Mouse (Mus musculus): ENCODE measurements around the gene Prpf39. TPM values are rescaled to one million over a fixed set of nuclear protein-coding genes. Genes with fewer than 3 reads are reported as not detected.
A peak's percentile ranks its signal among the peaks of the same experiment; 100 is the strongest.

The Prpf39 gene
- 0.24 and 0.36 TPM in 2 replicates for polyA plus RNA-seq (2012)

DNA sequence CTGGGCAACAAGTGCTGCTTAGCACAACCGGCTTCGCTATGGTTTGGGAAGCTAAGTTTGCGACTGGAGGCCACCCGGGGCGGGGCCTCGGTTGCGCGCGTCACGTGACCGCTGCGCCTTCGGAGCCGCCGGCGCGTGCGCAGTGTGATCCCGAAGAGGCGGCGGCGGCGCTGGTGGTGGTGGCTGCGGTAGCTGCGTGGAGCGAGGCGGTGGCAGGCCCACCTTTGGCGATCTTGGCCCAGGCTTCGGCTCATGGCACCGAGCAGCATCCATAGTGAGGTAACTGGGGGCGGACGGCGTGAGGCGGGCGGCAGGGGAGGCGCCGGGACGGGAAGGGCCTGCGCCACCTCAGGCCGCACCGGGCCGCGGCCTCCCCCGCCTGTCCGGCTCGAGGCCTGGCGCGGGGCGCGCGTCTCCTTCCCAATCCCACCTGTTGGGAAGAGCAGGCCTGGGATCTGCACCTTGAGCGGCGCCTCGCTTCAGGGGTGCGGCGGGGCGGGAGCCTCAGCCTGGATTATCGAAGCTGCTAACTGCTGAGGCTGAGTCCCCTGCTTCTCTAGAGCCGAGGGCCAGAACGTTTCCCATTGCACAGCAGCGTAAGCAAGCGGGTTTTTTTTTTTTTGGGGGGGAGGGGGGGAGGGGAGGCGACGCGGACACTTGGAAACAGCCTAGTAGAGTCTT lies at the start of gene Prpf39:
Gene Prpf39, plus strand, starts transcription at position 144 of the 681 bp plus-strand sequence.
- TF ChIP-seq TAL1 (IDR thresholded peaks at IDR 0.05; ENCODE audit: low read length): no peak
- no peaks in the 10 kb centered on the region for H3K27me3 ChIP-seq (ENCODE audit: control insufficient read depth)
- H3K9me3 ChIP-seq (ENCODE audit: control insufficient read depth, low read length): no peaks in the 10 kb centered on the region

DNA sequence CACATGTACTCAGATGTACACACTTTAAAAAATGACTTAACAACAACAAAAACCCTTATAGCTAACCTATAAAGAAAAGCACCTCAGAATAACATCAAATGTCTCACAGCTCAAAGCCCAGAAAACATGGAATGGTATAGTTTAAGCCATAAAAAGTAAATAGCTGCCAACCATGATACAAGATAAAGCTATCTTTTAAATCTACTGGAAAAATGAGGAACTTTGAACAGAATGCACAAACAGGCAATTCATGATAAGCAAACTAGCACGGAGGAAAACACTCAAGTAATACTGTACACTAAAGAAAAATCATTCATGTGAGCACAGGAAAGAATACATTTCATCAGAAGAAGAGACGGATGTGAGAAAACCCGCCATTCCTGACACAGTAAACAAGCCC lies 28.4 kb upstream of the Prpf39 start:
- H3K4me3 ChIP-seq (replicated peaks): no peak overlapping the region
- no peaks in the 10 kb centered on the region for H3K9me3 ChIP-seq (ENCODE audit: control insufficient read depth, low read length)
- H3K36me3 ChIP-seq (ENCODE audit: control insufficient read depth): peaks cover 66% of the 10 kb centered on the region
- TF ChIP-seq GATA1 (IDR thresholded peaks at IDR 0.05; ENCODE audit: low read length) (no peak), TAL1 (IDR thresholded peaks at IDR 0.05; ENCODE audit: low read length) (no peak)
- no peaks in the 10 kb centered on the region for H3K27me3 ChIP-seq (ENCODE audit: control insufficient read depth)
- H3K4me1 ChIP-seq (ENCODE audit: control insufficient read depth): no peaks in the 10 kb centered on the region

More for the DNA sequence above, at the start of gene Prpf39:
- peaks cover 13% of the 10 kb centered on the region for H3K36me3 ChIP-seq (ENCODE audit: control insufficient read depth)
- H3K4me3 ChIP-seq (replicated peaks): peak within 1 kb of the TSS; percentile 100
- H3K4me1 ChIP-seq (ENCODE audit: control insufficient read depth): peaks cover 28% of the 10 kb centered on the region

DNA sequence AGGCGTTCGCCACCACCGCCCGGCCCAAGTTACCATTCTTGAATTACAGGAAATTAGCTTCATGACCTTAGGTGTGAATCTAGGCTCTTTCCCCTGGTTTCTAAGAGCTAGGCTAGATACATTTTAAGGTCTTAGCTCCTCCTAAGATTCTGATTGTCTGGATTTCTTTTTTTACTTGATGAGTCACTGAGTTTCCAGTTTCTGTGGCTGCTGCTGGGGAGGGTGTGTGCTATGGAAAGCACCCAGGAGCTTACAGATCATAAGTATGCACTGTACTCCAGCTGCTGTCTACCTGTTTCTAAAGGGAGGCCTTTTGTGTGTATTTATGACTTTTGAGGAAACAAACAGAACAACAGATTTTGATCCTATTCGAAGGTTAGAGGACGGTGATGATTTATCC lies 13.3 kb upstream of the Prpf39 start:
- H3K27me3 ChIP-seq (ENCODE audit: control insufficient read depth): no peaks in the 10 kb centered on the region
- H3K4me1 ChIP-seq (ENCODE audit: control insufficient read depth): peaks cover 1% of the 10 kb centered on the region; the same call in 1 of the 2 replicates
- peaks cover 14% of the 10 kb centered on the region for H3K36me3 ChIP-seq (ENCODE audit: control insufficient read depth)
- H3K4me3 ChIP-seq (replicated peaks): no peak overlapping the region
- no peak for TF ChIP-seq TAL1 (IDR thresholded peaks at IDR 0.05; ENCODE audit: low read length)
- no peak for TF ChIP-seq GATA1 (IDR thresholded peaks at IDR 0.05; ENCODE audit: low read length)
- no peaks in the 10 kb centered on the region for H3K9me3 ChIP-seq (ENCODE audit: control insufficient read depth, low read length)

DNA sequence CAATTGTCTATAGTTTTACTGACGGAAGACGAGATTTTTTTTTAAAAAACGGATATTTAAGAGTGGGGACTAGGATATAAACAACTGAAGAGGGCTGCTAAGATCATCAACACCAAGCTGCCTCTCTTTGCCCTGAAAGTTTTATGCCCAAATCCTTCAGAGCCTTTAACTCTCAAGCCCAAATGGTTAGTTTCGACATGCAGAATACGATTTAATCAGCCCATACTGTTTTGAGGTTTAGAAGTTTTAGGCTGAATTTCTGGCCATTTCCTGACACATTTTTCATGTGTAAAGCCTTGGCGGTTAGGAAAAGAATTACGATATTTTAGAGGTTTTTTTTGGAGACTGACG lies 319 bp upstream of the Prpf39 start:
- Histone ChIP-seq H3K4me3 (replicated peaks) (peak overlapping the region; percentile 100), H3K9me3 (ENCODE audit: control insufficient read depth, low read length) (no peaks in the 10 kb centered on the region), H3K4me1 (ENCODE audit: control insufficient read depth) (peaks cover 28% of the 10 kb centered on the region), H3K36me3 (ENCODE audit: control insufficient read depth) (peaks cover 10% of the 10 kb centered on the region), H3K27me3 (ENCODE audit: control insufficient read depth) (no peaks in the 10 kb centered on the region)
- TF ChIP-seq TAL1 (IDR thresholded peaks at IDR 0.05; ENCODE audit: low read length) (no peak), GATA1 (IDR thresholded peaks at IDR 0.05; ENCODE audit: low read length) (no peak)

DNA sequence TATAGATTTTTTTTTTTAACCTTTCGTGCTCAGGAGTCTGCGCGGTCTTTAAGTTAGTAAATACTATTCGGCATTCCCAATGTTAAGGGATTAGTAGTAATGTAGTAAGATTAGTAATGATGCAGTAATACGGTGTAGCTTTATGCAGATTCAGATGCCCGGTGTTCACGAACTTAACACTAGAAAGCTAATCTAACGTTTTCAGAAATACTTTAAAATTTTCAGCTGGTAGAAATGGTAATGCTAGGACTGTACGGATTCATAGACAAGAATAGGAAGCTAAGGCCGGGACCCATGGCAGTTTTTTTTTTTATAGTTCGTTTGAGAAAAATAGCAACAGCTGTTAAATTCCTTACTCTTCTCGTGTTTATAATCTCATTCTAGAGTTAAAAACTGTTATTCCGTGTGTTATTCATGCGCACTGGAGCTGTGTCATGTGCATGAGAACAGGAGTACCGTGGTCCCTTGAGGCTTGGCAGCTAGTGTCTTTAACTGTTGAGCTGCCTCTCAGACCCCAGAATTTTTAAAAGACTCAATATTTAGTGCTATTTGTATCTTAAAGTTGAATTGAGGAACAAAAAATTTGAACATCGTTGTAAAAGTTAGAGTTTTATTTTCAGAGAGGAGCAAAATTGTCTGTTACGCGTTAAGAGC lies 886 bp downstream of the Prpf39 start:
- H3K9me3 ChIP-seq (ENCODE audit: control insufficient read depth, low read length): no peaks in the 10 kb centered on the region
- peak overlapping the region; percentile 100 for H3K4me3 ChIP-seq (replicated peaks)
- H3K27me3 ChIP-seq (ENCODE audit: control insufficient read depth): no peaks in the 10 kb centered on the region
- peaks cover 28% of the 10 kb centered on the region for H3K4me1 ChIP-seq (ENCODE audit: control insufficient read depth)
- H3K36me3 ChIP-seq (ENCODE audit: control insufficient read depth): peaks cover 20% of the 10 kb centered on the region
- TF ChIP-seq GATA1 (IDR thresholded peaks at IDR 0.05; ENCODE audit: low read length) (no peak), TAL1 (IDR thresholded peaks at IDR 0.05; ENCODE audit: low read length) (no peak)

DNA sequence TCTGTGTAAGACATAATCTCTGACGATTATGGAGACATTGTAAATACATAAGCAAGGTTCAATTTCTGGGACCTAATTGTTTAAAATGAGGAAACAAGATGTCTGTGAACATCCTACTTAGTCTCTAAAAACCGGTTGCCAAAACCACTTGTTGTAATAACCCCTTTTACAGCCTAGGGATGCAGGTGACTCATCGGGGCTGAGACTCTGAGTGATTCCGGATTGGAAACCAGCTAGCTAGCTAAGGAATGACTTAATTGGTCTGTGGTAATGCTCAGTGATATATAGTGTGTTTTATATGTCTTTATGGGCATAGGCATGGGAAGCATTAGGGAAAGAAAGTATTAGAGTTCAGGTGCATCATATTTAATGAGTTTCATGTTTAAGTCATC lies 1.4 kb downstream of the Prpf39 start:
- Histone ChIP-seq H3K27me3 (ENCODE audit: control insufficient read depth) (no peaks in the 10 kb centered on the region), H3K4me1 (ENCODE audit: control insufficient read depth) (peaks cover 28% of the 10 kb centered on the region), H3K4me3 (replicated peaks) (peak overlapping the region; percentile 100), H3K9me3 (ENCODE audit: control insufficient read depth, low read length) (no peaks in the 10 kb centered on the region), H3K36me3 (ENCODE audit: control insufficient read depth) (peaks cover 25% of the 10 kb centered on the region)
- no peak for TF ChIP-seq TAL1 (IDR thresholded peaks at IDR 0.05; ENCODE audit: low read length)
- TF ChIP-seq GATA1 (IDR thresholded peaks at IDR 0.05; ENCODE audit: low read length): no peak

DNA sequence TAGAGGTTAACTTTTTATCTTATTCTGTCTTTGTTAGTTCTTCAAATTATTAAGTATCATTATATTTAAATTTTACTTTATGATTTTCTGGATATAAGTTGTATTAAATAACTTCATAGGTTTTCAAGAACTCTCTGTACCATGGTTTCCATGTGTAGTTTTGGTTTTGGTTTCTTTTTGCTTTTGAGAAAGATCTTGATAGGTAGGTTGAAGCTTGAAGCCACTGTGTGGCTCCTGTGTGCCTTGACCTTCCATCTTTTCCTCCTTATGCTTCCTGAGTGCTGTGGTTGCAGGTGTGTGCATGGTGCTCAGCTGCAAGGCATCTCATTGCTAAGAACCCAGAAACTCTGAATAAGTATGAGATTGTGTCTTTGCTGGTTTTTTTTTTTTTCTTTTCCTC lies 12.7 kb downstream of the Prpf39 start:
- no peak for TF ChIP-seq TAL1 (IDR thresholded peaks at IDR 0.05; ENCODE audit: low read length)
- H3K4me1 ChIP-seq (ENCODE audit: control insufficient read depth): no peaks in the 10 kb centered on the region
- no peaks in the 10 kb centered on the region for H3K27me3 ChIP-seq (ENCODE audit: control insufficient read depth)
- no peak overlapping the region for H3K4me3 ChIP-seq (replicated peaks)
- peaks cover 78% of the 10 kb centered on the region for H3K36me3 ChIP-seq (ENCODE audit: control insufficient read depth)
- no peaks in the 10 kb centered on the region for H3K9me3 ChIP-seq (ENCODE audit: control insufficient read depth, low read length)

DNA sequence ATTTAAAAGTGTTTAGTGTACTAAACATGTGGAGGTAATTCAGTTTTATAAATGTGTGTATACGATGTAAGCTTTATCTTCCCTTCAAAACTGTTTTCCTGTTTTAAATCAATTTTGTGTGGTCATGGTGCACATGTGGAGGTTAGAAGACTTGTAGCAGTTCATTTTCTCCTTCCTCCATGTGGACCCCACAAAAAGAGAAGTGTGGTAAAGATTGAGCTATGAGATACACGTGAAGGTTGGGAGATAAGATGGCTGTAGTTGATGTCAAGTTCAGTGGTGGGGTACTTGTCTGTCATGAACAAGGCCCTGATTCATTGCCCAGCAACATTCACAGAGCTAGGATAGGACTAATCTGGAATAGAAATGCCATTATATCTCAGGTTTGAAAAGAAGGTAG lies 22.1 kb downstream of the Prpf39 start:
- H3K4me1 ChIP-seq (ENCODE audit: control insufficient read depth): no peaks in the 10 kb centered on the region
- H3K9me3 ChIP-seq (ENCODE audit: control insufficient read depth, low read length): no peaks in the 10 kb centered on the region
- H3K4me3 ChIP-seq (replicated peaks): no peak overlapping the region
- H3K27me3 ChIP-seq (ENCODE audit: control insufficient read depth): no peaks in the 10 kb centered on the region
- H3K36me3 ChIP-seq (ENCODE audit: control insufficient read depth): peaks cover 90% of the 10 kb centered on the region
- TF ChIP-seq TAL1 (IDR thresholded peaks at IDR 0.05; ENCODE audit: low read length): no peak

DNA sequence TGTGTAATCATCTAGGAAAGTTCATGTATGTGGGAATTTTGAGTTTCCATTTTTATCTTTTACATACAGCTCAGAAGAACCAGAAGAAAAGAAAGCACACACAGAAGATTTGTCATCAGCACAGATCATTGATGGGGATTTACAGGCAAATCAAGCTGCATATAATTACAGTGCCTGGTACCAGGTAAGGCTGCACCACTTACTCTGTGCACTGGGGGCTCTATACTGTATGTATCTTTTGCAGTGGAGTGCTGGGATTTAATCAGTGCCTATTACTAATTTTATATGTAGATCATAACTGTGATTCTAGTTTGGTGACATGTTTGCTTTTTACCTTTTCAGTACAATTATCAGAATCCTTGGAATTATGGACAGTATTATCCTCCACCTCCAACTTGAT lies 24.9 kb downstream of the Prpf39 start:
- Histone ChIP-seq H3K4me3 (replicated peaks) (no peak overlapping the region), H3K27me3 (ENCODE audit: control insufficient read depth) (no peaks in the 10 kb centered on the region), H3K9me3 (ENCODE audit: control insufficient read depth, low read length) (no peaks in the 10 kb centered on the region), H3K4me1 (ENCODE audit: control insufficient read depth) (no peaks in the 10 kb centered on the region), H3K36me3 (ENCODE audit: control insufficient read depth) (peaks cover 92% of the 10 kb centered on the region)
- TF ChIP-seq GATA1 (IDR thresholded peaks at IDR 0.05; ENCODE audit: low read length) (no peak), TAL1 (IDR thresholded peaks at IDR 0.05; ENCODE audit: low read length) (no peak)

Measured in erythroblast, embryonic 14.5 days (primary cell).